Mouse (Mus musculus) naive thymus-derived CD4-positive, alpha-beta T cell, adult 5 months (primary cell): ENCODE results near the gene Hoxa9. TPM values are rescaled to one million over a fixed set of nuclear protein-coding genes. Genes with fewer than 3 reads are reported as not detected.

Experiments used
- polyA plus RNA-seq: library from polyadenylated mRNA; unstranded; fragments of 100-300 nt; shearing (Covaris generic); gene quantifications from one replicate; pipeline ENCODE4 v1.2.1, GENCODE M21; 2017

Hoxa9 gene
- 0.17 TPM for polyA plus RNA-seq

GRCm38 (mm10) chr6:52230516-52231165 lies at the start of gene Hoxa9:
Hoxa9 (minus strand) TSS chr6:52231089.

GRCm38 (mm10) chr6:52260654-52261575 lies 30.0 kb upstream of the Hoxa9 start, which contains the start of gene Hoxa13:
Hoxa13 (minus strand) TSS chr6:52260880.

GRCm38 (mm10) chr6:52245757-52246142 lies 14.9 kb upstream of the Hoxa9 start, which contains the start of gene Hoxa11:
Hoxa11 (minus strand) TSS chr6:52245810.

GRCm38 (mm10) chr6:52240389-52241000 lies 9.6 kb upstream of the Hoxa9 start, which contains the start of gene Hoxa10:
Hoxa10 (minus strand) TSS chr6:52240854.

GRCm38 (mm10) chr6:52221337-52221992 lies 9.4 kb downstream of the Hoxa9 start, which contains the start of gene Hoxa7:
Hoxa7 (minus strand) TSS chr6:52221854.

GRCm38 (mm10) chr6:52213119-52213986 lies 17.5 kb downstream of the Hoxa9 start, which contains the start of the genes Hoxa3 and Gm28308:
Hoxa3 (minus strand) TSS chr6:52213336.
Gm28308 (minus strand) TSS chr6:52213339.

GRCm38 (mm10) chr6:52208072-52208867 lies 22.6 kb downstream of the Hoxa9 start, which contains the start of gene Hoxa6:
Hoxa6 (minus strand) TSS chr6:52208722.

GRCm38 (mm10) chr6:52204050-52204752 lies 26.7 kb downstream of the Hoxa9 start, which contains the start of gene Hoxa5:
Hoxa5 (minus strand) TSS chr6:52204587.

GRCm38 (mm10) chr6:52190906-52191810 lies 39.7 kb downstream of the Hoxa9 start, which contains the start of gene Hoxa4:
Hoxa4 (minus strand) TSS chr6:52191753.

GRCm38 (mm10) chr6:52177061-52177735 lies 53.7 kb downstream of the Hoxa9 start, which contains the start of gene 5730596B20Rik:
5730596B20Rik (plus strand) TSS chr6:52177498.

Other genes with a start within 250 kb of the Hoxa9 start
- gene Skap2, start 218.5 kb downstream of the Hoxa9 start, polyA plus RNA-seq, result 18.0 TPM
- not detected for gene Hoxa1, start 72.8 kb downstream of the Hoxa9 start, polyA plus RNA-seq
- not detected for gene Hoxa2, start 66.3 kb downstream of the Hoxa9 start, polyA plus RNA-seq
- not detected for gene 5730596B20Rik, start 53.6 kb downstream of the Hoxa9 start, polyA plus RNA-seq
- gene Hoxa4, start 39.3 kb downstream of the Hoxa9 start, polyA plus RNA-seq, result not detected
- gene Hoxa5, start 26.5 kb downstream of the Hoxa9 start, polyA plus RNA-seq, result 0.19 TPM
- not detected for gene Hoxa6, start 22.4 kb downstream of the Hoxa9 start, polyA plus RNA-seq
- gene Hoxa3, start 17.8 kb downstream of the Hoxa9 start, polyA plus RNA-seq, result not detected
- not detected for gene Gm28308, start 17.8 kb downstream of the Hoxa9 start, polyA plus RNA-seq
- gene Hoxa7, start 9.2 kb downstream of the Hoxa9 start, polyA plus RNA-seq, result 1.7 TPM
- gene Hoxa10, start 9.8 kb upstream of the Hoxa9 start, polyA plus RNA-seq, result not detected
- not detected for gene Hoxa11, start 14.7 kb upstream of the Hoxa9 start, polyA plus RNA-seq
- gene Hoxa13, start 29.8 kb upstream of the Hoxa9 start, polyA plus RNA-seq, result not detected
- not detected for gene Evx1, start 82.4 kb upstream of the Hoxa9 start, polyA plus RNA-seq